Mouse (Mus musculus): ENCODE measurements around the gene Iqschfp.

- TF ChIP-seq POLR2A (IDR thresholded peaks at IDR 0.05; ENCODE audit: control insufficient read depth, low read depth, low read length) (no peak), CTCF (IDR thresholded peaks at IDR 0.05; ENCODE audit: control insufficient read depth, insufficient read depth, insufficient replicate concordance, low read depth, low read length) (no peak)
Measured at GRCm38 (mm10) chr3:68045475-68046416, 153.7 kb downstream of the Iqschfp start.
